ENCODE assay signal across 10 mouse cellular contexts in the genomic region with DNA sequence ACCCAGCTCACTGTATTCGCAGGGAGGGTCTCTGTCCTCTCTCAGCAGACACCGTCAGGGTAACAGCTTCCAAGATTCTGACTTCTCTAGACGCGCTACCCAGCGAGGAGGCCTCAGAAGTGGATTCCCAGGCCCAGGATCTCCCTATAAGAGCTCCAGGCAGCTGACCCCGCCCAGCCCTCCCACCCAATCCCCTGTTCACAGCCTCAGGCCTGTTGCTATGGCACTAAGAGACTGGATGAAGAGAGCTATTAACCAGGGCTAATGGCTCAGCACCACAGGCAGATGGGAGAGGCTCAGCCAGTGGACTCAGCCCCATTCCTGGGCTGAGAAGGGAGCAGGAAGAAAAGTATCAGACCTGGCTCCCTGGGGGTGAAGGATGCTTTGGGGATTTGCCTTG. TPM values are rescaled to one million over a fixed set of nuclear protein-coding genes. Genes with fewer than 3 reads are reported as not detected.
DNase-seq lines count a peak whose midpoint lies in the region; ATAC-seq lines count a peak whose summit lies in the region.
"Had no signal": no experiment of that assay in that cellular context is flagged by ENCODE, and none has a peak within 500 bp of the region (broad histone marks: within the 10 kb centered on the region; RNA-seq: fewer than 3 reads in every experiment).

No protein-coding gene starts in this region.

- 0 out of 2 replicates have a peak overlapping the region, but pooled peaks have one; percentile 7 for H3K9ac ChIP-seq in embryonic facial prominence, embryonic 13.5 days
- H3K9ac ChIP-seq in hindbrain, embryonic 15.5 days: peak overlapping the region; percentile 22; the same call in 1 of the 2 replicates
- H3K9ac ChIP-seq in midbrain, embryonic 16.5 days (ENCODE audit: low read depth, low read length): no peak overlapping the region

- H3K9me3 ChIP-seq in embryonic facial prominence, embryonic 13.5 days: no peaks in the 10 kb centered on the region
- H3K9me3 ChIP-seq in hindbrain, embryonic 15.5 days: no peaks in the 10 kb centered on the region
- no peaks in the 10 kb centered on the region for H3K9me3 ChIP-seq in midbrain, embryonic 16.5 days (replicated peaks; ENCODE audit: control insufficient read depth, low read length, poor library complexity, severe bottlenecking)

- H3K4me3 ChIP-seq in embryonic facial prominence, embryonic 13.5 days: no peak overlapping the region
- no peak overlapping the region for H3K4me3 ChIP-seq in hindbrain, embryonic 15.5 days
- H3K4me3 ChIP-seq in midbrain, embryonic 16.5 days (ENCODE audit: low read depth, low read length): no peak overlapping the region

- H3K36me3 ChIP-seq in embryonic facial prominence, embryonic 13.5 days: no peaks in the 10 kb centered on the region
- no peaks in the 10 kb centered on the region for H3K36me3 ChIP-seq in hindbrain, embryonic 15.5 days
- H3K36me3 ChIP-seq in midbrain, embryonic 16.5 days (ENCODE audit: control insufficient read depth, insufficient read depth, low read length): no peaks in the 10 kb centered on the region

- no peak overlapping the region for H3K4me2 ChIP-seq in embryonic facial prominence, embryonic 13.5 days
- no peak overlapping the region for H3K4me2 ChIP-seq in hindbrain, embryonic 15.5 days
- H3K4me2 ChIP-seq in midbrain, embryonic 16.5 days (ENCODE audit: low read length): no peak overlapping the region

- DNase-seq in embryo, embryonic 10 days (ENCODE audit: low spot score): peak; percentile 56
- no peak for DNase-seq in embryo, embryonic 9.5 days (ENCODE audit: extremely low spot score)
- DNase-seq in adrenal gland, adult 18-20 months (ENCODE audit: low spot score in 2 of 2): no peak
- DNase-seq in gastrocnemius, adult 8-10 months (ENCODE audit: low spot score in 2 of 2): no peak
- DNase-seq in left cerebral cortex, postnatal 10 days (ENCODE audit: extremely low spot score in 1 of 2, low spot score in 2 of 2): no peak

- no peak for ATAC-seq in embryonic facial prominence, embryonic 13.5 days (ENCODE audit: insufficient number of reproducible peaks, insufficient read depth, low FRiP score, low TSS enrichment, low read depth)
- no peak for ATAC-seq in hindbrain, embryonic 15.5 days (ENCODE audit: low FRiP score, low read depth)
- 0 out of 2 replicates have a peak, but pooled peaks have one; percentile 8 for ATAC-seq in midbrain, embryonic 16.5 days
- ATAC-seq: inflammation-experienced regulatory T-cells, adult 6 months; lung, postnatal 0 days had no signal

- H3K27me3 ChIP-seq in embryonic facial prominence, embryonic 13.5 days: no peaks in the 10 kb centered on the region
- H3K27me3 ChIP-seq in hindbrain, embryonic 15.5 days: no peaks in the 10 kb centered on the region
- no peaks in the 10 kb centered on the region for H3K27me3 ChIP-seq in midbrain, embryonic 16.5 days (ENCODE audit: control insufficient read depth, insufficient read depth, low read depth, low read length)

- H3K4me1 ChIP-seq in embryonic facial prominence, embryonic 13.5 days: peaks cover 19% of the 10 kb centered on the region
- peaks cover 12% of the 10 kb centered on the region for H3K4me1 ChIP-seq in hindbrain, embryonic 15.5 days (replicated peaks)
- peaks cover 6% of the 10 kb centered on the region; the same call in 1 of the 2 replicates for H3K4me1 ChIP-seq in midbrain, embryonic 16.5 days (ENCODE audit: control insufficient read depth, insufficient read depth, low read length)

- H3K27ac ChIP-seq in embryonic facial prominence, embryonic 13.5 days: peak overlapping the region; percentile 34; the same call in 1 of the 2 replicates
- H3K27ac ChIP-seq in hindbrain, embryonic 15.5 days (replicated peaks): no peak overlapping the region
- no peak overlapping the region for H3K27ac ChIP-seq in midbrain, embryonic 16.5 days (ENCODE audit: low read length)

- intact Hi-C loops in left cerebral cortex, postnatal 10 days (cut with DNase I): no loop called here

- 38% methylated on average over 6 of the region's 6 CpGs for WGBS in embryonic facial prominence, embryonic 13.5 days
- 34% methylated on average over 6 of the region's 6 CpGs for WGBS in hindbrain, embryonic 15.5 days
- WGBS in midbrain, embryonic 16.5 days: 35% methylated on average over 6 of the region's 6 CpGs

RNA-seq across cellular contexts. Expression of gene Gins2, which starts 13.6 kb away (rescaled TPM):
- 98.6 and 111 TPM in 2 replicates for polyA plus RNA-seq in embryonic facial prominence, embryonic 13.5 days (2015; fragmentation: Nextera tagmentation; extraction: Ambion mirVana)
- polyA plus RNA-seq in hindbrain, embryonic 15.5 days (2015; fragmentation: Nextera tagmentation; extraction: Ambion mirVana): 19.0 and 24.9 TPM in 2 replicates
- polyA plus RNA-seq in midbrain, embryonic 16.5 days (2015; fragmentation: Nextera tagmentation; extraction: Ambion mirVana): 10.7 and 13.3 TPM in 2 replicates
- total RNA-seq in adrenal gland, adult 18-20 months (2021): 1 to 10 TPM; 4.6 to 5.0 TPM
- total RNA-seq in gastrocnemius, adult 8-10 months (2022): under 1 TPM in 3 of 4 experiments, not detected in 1; 0.09 to 0.43 (median 0.36) TPM
- 1 to 10 TPM; 2.3 to 2.9 TPM for total RNA-seq in left cerebral cortex, postnatal 10 days (2021)

RNA-seq across cellular contexts. Expression of gene 1190005I06Rik, which starts 44.8 kb away (rescaled TPM):
- polyA plus RNA-seq in embryonic facial prominence, embryonic 13.5 days (2015; fragmentation: Nextera tagmentation; extraction: Ambion mirVana): 14.8 and 15.9 TPM in 2 replicates
- 15.8 and 17.3 TPM in 2 replicates for polyA plus RNA-seq in hindbrain, embryonic 15.5 days (2015; fragmentation: Nextera tagmentation; extraction: Ambion mirVana)
- 18.2 and 22.2 TPM in 2 replicates for polyA plus RNA-seq in midbrain, embryonic 16.5 days (2015; fragmentation: Nextera tagmentation; extraction: Ambion mirVana)
- 10 to 100 TPM; 12.3 to 21.3 TPM for total RNA-seq in adrenal gland, adult 18-20 months (2021)
- total RNA-seq in gastrocnemius, adult 8-10 months (2022): 1 to 10 TPM in 2 of 4 experiments, under 1 TPM in 1, not detected in 1; 0.89 to 1.1 (median 1.1) TPM
- 1 to 10 TPM; 5.2 to 7.1 TPM for total RNA-seq in left cerebral cortex, postnatal 10 days (2021)
